Mouse (Mus musculus): ENCODE data around the gene Sox15. TPM values are rescaled to one million over a fixed set of nuclear protein-coding genes. Genes with fewer than 3 reads are reported as not detected.
"Not testable (repeated sequence)": the region's sequence is repeated elsewhere in the genome, so short reads cannot be mapped to it uniquely, and the experiment has no call there.

Gene Sox15
- total and polyA plus RNA-seq, 2 experiments from 2014 or later = 0.19 to 0.27 TPM

DNA sequence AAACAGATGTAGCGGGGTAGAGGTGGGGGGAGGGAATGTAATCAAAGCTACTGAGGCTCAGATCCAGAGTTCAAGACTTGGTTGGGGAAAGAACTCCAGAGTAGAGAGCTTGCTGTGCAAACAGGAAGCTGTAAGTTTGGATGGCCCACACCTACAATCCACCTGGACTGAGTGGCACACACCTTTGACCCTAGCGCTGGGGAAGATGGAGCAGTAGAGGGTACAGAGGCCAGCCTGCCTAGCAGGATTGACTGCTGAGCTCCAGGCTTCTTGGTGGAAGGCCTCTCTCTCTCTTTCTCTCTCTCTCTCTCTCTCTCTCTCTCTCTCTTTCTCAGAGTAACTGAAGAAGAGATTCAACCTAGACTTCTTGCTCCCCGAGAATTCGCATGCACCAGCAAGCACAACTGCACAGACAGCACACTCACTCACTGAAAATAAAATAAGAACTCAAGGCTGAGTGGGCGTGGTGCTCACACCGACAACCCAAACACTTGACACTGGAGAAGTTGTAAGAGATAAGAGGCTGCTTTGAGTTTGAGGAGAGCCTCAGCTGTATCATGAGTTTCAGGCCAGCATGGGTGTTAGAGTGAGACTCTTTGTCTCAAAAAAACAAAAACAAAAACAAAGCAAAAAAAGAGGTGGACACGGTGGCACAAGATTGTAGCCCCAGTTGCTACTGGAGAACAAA, 34.6 kb upstream of the Sox15 start:
- H3K27me3 ChIP-seq (ENCODE audit: insufficient read depth, low read length) = no peaks in the 10 kb centered on the region
- H3K4me2 ChIP-seq (ENCODE audit: low read depth, low read length, poor library complexity, severe bottlenecking) = no peak overlapping the region
- H3K36me3 ChIP-seq (ENCODE audit: insufficient read depth, low read length) = no peaks in the 10 kb centered on the region
- no peak for TF ChIP-seq CTCF (IDR thresholded peaks at IDR 0.05)
- WGBS = 89% methylated on average over 7 of the region's 7 CpGs
- ATAC-seq (ENCODE audit: low FRiP score) (no peak), DNase-seq (ENCODE audit: low spot score) (no peak)
- no peaks in the 10 kb centered on the region for H3K9me3 ChIP-seq (ENCODE audit: low read length)
- no peak overlapping the region for H3K9ac ChIP-seq (replicated peaks; ENCODE audit: low read length, poor library complexity, severe bottlenecking)
- H3K27ac ChIP-seq (ENCODE audit: low read depth, low read length) = no peak overlapping the region
- no peak overlapping the region for H3K4me3 ChIP-seq (ENCODE audit: low read depth, low read length)
- 0 out of 2 replicates have a peak, but pooled peaks cover 4% of the 10 kb centered on the region for H3K4me1 ChIP-seq (ENCODE audit: insufficient read depth, low read length)

DNA sequence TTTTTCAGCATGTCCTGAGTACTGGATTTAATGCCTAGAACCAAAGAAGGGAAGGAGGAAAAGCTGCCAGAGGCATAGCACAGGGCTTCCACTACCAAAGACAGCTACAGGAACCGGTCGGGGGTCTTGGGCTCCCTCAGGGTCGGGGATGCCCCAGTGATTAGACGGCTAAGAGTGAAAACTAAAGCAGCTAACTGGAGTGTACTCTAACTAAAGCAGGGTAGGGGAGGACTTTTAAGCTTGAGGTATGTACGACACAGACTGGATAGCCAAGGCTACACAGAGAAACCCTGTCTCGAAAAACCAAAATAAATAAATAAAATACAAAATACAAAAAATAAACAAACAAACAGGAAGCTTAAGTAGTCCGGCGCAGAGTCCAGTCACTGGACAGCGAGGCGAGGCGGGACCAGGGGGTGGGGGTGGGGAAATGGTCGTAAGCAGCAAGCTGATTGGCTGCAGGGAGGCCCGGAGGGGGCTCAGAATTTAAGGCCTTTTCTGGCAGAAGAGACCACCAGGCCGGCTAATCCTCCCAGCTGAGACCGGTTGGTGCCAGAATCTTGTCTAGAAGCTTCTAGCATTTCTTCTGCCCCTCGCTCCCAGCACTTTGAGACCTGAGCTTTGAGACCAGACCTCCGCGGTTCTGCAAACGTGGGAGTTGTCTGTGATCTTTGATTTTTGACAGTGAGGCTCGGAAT, 33.4 kb upstream of the Sox15 start, which contains the start of gene Sat2:
Gene Sat2 (plus strand): TSS at position 454 of the 698 bp plus-strand sequence.
- H3K36me3 ChIP-seq (ENCODE audit: insufficient read depth, low read length) = no peaks in the 10 kb centered on the region
- H3K4me2 ChIP-seq (ENCODE audit: low read depth, low read length, poor library complexity, severe bottlenecking) = peak within 1 kb of the TSS; percentile 76
- H3K27me3 ChIP-seq (ENCODE audit: insufficient read depth, low read length) = no peaks in the 10 kb centered on the region
- DNase-seq (ENCODE audit: low spot score) (peak; percentile 93), ATAC-seq (ENCODE audit: low FRiP score) (peak; percentile 84)
- H3K4me3 ChIP-seq (ENCODE audit: low read depth, low read length) = peak within 1 kb of the TSS; percentile 51
- H3K9ac ChIP-seq (replicated peaks; ENCODE audit: low read length, poor library complexity, severe bottlenecking) = peak within 1 kb of the TSS; percentile 89
- H3K9me3 ChIP-seq (ENCODE audit: low read length) = no peaks in the 10 kb centered on the region
- H3K27ac ChIP-seq (ENCODE audit: low read depth, low read length) = peak within 1 kb of the TSS; percentile 85
- TF ChIP-seq CTCF (IDR thresholded peaks at IDR 0.05) = no peak
- WGBS = under 1% methylated on average over 20 of the region's 20 CpGs
- H3K4me1 ChIP-seq (ENCODE audit: insufficient read depth, low read length) = 0 out of 2 replicates have a peak, but pooled peaks cover 4% of the 10 kb centered on the region

DNA sequence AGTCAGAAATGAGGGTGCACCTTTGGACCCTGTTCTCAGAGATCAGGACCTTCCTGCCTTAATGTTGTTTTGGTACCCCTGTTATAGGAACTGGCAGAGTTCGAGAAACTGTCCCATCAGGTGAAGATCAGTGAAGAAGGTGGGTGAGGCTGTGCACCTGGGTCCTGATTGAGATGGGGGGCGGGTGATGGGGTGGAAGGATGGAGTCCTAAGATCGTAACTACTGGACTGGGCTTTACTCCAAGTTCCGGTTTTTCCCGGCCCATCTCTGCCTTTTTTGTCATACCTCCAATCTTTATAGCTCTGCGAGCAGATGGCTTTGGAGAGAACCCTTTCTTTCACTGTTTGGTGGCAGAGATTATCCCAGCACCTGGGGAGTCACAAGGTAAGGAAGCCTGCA, 32.7 kb upstream of the Sox15 start:
- Histone ChIP-seq H3K4me2 (ENCODE audit: low read depth, low read length, poor library complexity, severe bottlenecking) (peak overlapping the region; percentile 76), H3K27ac (ENCODE audit: low read depth, low read length) (peak overlapping the region; percentile 85), H3K27me3 (ENCODE audit: insufficient read depth, low read length) (no peaks in the 10 kb centered on the region), H3K4me3 (ENCODE audit: low read depth, low read length) (peak overlapping the region; percentile 51), H3K36me3 (ENCODE audit: insufficient read depth, low read length) (no peaks in the 10 kb centered on the region), H3K9me3 (ENCODE audit: low read length) (no peaks in the 10 kb centered on the region), H3K4me1 (ENCODE audit: insufficient read depth, low read length) (0 out of 2 replicates have a peak, but pooled peaks cover 4% of the 10 kb centered on the region), H3K9ac (replicated peaks; ENCODE audit: low read length, poor library complexity, severe bottlenecking) (peak overlapping the region; percentile 89)
- WGBS = 34% methylated on average over 6 of the region's 6 CpGs
- no peak for ATAC-seq (ENCODE audit: low FRiP score)
- peak; percentile 18 for DNase-seq (ENCODE audit: low spot score)
- no peak for TF ChIP-seq CTCF (IDR thresholded peaks at IDR 0.05)

DNA sequence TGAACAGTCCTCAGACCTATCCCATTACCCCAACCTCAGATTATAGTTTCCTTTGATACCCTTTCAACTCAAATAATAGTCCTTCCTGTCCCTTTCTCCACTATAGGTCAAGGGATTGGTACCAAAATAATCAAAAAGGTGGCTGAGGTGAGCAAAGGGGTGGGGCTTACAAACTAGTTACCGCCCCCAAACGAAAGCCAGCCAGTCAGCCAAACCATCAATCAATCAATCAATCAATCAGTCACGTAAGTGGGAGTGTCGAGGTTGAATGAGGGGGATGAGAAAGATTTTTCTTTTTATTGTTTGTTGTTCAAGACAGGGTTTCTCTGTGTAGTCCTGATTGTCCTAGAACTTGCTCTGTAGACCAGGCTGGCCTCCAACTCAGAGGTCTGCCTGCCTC, 32.1 kb upstream of the Sox15 start:
- H3K4me2 ChIP-seq (ENCODE audit: low read depth, low read length, poor library complexity, severe bottlenecking) = peak overlapping the region; percentile 76
- 68% methylated on average over 4 of the region's 4 CpGs for WGBS
- H3K4me3 ChIP-seq (ENCODE audit: low read depth, low read length) = peak overlapping the region; percentile 51
- H3K36me3 ChIP-seq (ENCODE audit: insufficient read depth, low read length) = no peaks in the 10 kb centered on the region
- no peak for DNase-seq (ENCODE audit: low spot score)
- ATAC-seq (ENCODE audit: low FRiP score) = no peak
- H3K9ac ChIP-seq (replicated peaks; ENCODE audit: low read length, poor library complexity, severe bottlenecking) = peak overlapping the region; percentile 89
- no peaks in the 10 kb centered on the region for H3K9me3 ChIP-seq (ENCODE audit: low read length)
- H3K27ac ChIP-seq (ENCODE audit: low read depth, low read length) = peak overlapping the region; percentile 85
- no peak for TF ChIP-seq CTCF (IDR thresholded peaks at IDR 0.05)
- no peaks in the 10 kb centered on the region for H3K27me3 ChIP-seq (ENCODE audit: insufficient read depth, low read length)
- 0 out of 2 replicates have a peak, but pooled peaks cover 4% of the 10 kb centered on the region for H3K4me1 ChIP-seq (ENCODE audit: insufficient read depth, low read length)

DNA sequence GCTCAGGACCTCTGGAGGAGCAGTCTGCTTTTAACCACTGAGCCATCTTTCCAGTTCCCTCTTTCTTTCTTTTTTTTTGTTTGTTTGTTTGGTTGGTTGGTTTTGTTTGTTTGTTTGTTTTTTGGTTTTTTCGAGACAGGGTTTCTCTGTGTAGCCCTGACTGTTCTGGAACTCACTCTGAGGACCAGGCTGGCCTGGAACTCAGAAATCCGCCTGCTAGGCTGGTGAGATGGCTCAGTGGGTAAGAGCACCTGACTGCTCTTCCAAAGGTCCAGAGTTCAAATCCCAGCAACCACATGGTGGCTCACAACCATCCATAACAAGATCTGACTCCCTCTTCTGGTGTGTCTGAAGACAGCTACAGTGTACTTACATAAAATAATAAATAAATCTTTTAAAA, 30.8 kb upstream of the Sox15 start:
- H3K4me3 ChIP-seq (ENCODE audit: low read depth, low read length); H3K9me3 ChIP-seq (ENCODE audit: low read length); H3K27ac ChIP-seq (ENCODE audit: low read depth, low read length); H3K27me3 ChIP-seq (ENCODE audit: insufficient read depth, low read length); ATAC-seq (ENCODE audit: low FRiP score); DNase-seq (ENCODE audit: low spot score); H3K36me3 ChIP-seq (ENCODE audit: insufficient read depth, low read length); H3K4me2 ChIP-seq (ENCODE audit: low read depth, low read length, poor library complexity, severe bottlenecking); H3K4me1 ChIP-seq (ENCODE audit: insufficient read depth, low read length); H3K9ac ChIP-seq (replicated peaks; ENCODE audit: low read length, poor library complexity, severe bottlenecking): not testable (repeated sequence)
- 85% methylated on average over 2 of the region's 2 CpGs for WGBS

DNA sequence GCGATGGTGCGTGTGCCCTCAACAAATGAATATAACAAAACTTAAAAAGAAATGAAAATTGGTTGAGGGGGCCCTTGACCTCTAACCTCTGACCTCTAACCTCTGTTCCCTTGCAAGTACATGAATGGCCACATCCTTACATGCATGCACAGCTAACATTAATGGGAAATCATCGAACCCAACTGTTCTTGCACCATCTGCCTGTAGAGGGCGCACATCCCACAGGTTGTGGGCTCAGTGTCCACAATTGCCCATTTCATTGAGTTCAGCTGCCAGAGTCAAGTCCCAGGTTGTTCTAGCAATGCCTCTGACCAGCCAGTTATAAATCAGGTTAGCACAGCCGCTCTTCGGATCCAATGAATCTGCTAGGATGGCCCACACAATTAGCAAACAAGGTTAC, 26.8 kb upstream of the Sox15 start:
- TF ChIP-seq CTCF (IDR thresholded peaks at IDR 0.05) = peak; percentile 93

More for the DNA sequence above, 26.8 kb upstream of the Sox15 start:
- ATAC-seq (ENCODE audit: low FRiP score) (no peak), DNase-seq (ENCODE audit: low spot score) (peak; percentile 80)
- Histone ChIP-seq H3K4me2 (ENCODE audit: low read depth, low read length, poor library complexity, severe bottlenecking) (no peak overlapping the region), H3K9me3 (ENCODE audit: low read length) (no peaks in the 10 kb centered on the region), H3K9ac (replicated peaks; ENCODE audit: low read length, poor library complexity, severe bottlenecking) (no peak overlapping the region), H3K36me3 (ENCODE audit: insufficient read depth, low read length) (no peaks in the 10 kb centered on the region), H3K27ac (ENCODE audit: low read depth, low read length) (no peak overlapping the region), H3K27me3 (ENCODE audit: insufficient read depth, low read length) (no peaks in the 10 kb centered on the region), H3K4me1 (ENCODE audit: insufficient read depth, low read length) (no peaks in the 10 kb centered on the region), H3K4me3 (ENCODE audit: low read depth, low read length) (no peak overlapping the region)
- 39% methylated on average over 6 of the region's 6 CpGs for WGBS
